Mouse (Mus musculus) layer of hippocampus, postnatal 25 days (tissue): Measurements from ENCODE around the gene Clca3a2. TPM values are rescaled to one million over a fixed set of nuclear protein-coding genes. Genes with fewer than 3 reads are reported as not detected.
A peak's percentile ranks its signal among the peaks of the same experiment; 100 is the strongest.
"Not testable (repeated sequence)": the region's sequence is repeated elsewhere in the genome, so short reads cannot be mapped to it uniquely, and the experiment has no call there.

Experiments used
- DNase-seq, 2 experiments: peaks; one replicate each; pipeline ENCODE4 v3.0.0; 2022; ENCODE audit warnings: mixed read lengths in 2 of 2, low spot score in 1 of 2; ENCODE audit errors: extremely low spot score in 1 of 2
- total RNA-seq, 2 experiments: library from RNA; stranded (reverse); gene quantifications; 2 replicates each; pipeline ENCODE4 v1.2.3; 2021

Gene Clca3a2
- total RNA-seq: not detected

DNA sequence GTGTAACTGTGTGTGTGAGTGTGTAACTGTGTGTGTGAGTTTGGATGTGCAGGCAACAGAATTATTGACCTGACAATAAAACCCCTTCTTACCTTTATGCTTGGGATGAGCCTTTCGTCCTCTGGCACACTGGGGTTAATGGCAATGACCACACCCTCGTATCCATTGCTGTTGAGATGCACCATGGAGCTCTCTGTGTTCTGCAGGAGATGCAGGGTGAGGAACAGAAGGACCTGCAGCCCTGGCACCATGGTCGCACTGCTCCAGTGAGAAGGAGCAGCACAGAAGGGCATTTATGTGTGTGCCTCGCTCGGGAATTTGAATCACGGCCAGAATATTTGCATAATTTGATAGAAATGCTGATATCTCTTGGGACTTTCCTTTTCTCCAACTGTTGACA is at the start of gene Clca3a2:
Gene Clca3a2, minus strand, starts transcription at position 276 of the 400 bp plus-strand sequence.
- DNase-seq: not testable (repeated sequence)

DNA sequence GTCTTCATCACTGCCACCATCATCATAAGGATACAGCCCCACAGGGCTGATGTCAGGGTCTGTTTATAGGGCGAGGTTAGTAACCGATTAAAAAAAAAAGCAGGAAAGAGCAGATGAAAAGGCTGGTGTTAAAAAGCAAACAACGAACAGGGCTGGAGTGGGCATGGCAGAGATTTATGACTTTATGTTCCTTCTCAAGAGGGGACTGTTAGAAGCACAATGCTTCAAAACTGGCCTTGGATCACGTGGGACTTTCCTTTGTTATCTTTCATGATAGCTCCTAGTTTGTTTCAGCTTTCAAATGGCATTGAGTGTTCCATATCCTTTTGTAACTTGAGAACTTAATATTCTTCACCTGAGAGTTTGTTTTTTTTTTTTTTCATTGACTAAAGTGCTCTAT is 30.3 kb upstream of the Clca3a2 start:
- no peak for DNase-seq

DNA sequence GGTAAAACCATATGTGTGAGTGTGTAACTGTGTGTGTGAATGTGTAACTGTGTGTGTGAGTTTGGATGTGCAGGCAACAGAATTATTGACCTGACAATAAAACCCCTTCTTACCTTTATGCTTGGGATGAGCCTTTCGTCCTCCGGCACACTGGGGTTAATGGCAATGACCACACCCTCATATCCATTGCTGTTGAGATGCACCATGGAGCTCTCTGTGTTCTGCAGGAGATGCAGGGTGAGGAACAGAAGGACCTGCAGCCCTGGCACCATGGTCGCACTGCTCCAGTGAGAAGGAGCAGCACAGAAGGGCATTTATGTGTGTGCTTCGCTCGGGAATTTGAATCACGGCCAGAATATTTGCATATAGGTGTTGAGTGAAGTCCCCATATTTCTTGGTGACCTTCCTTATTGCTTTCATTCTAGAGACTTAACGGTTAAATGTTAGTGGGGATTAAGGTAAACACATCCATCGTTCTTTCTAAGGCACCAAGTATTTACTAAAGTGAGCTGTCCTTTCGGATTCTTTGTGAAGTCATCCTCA is 29.8 kb upstream of the Clca3a2 start, which contains the start of gene Clca3b:
Gene Clca3b, minus strand, starts transcription at position 344 of the 543 bp plus-strand sequence.
- not testable (repeated sequence) for DNase-seq

DNA sequence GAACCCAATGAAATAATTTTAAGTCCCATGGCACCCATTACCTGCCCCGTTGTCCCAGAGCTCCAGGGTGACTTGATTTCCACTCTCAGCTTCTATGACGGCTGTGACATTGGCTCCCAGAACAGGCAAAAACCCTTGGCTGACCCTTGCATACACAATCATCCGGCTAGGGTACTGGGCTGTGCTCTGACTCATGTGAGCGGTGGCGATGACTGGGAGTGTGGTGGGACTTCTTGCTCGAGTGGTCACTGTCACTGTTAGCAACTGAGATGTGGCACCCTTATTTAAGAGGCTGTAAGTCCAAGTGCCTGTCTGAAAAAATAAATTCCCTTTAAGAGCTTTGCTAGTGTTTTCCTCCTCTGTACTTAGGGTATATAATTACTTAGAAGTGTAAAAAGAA is 8.0 kb upstream of the Clca3a2 start:
- DNase-seq: no peak

DNA sequence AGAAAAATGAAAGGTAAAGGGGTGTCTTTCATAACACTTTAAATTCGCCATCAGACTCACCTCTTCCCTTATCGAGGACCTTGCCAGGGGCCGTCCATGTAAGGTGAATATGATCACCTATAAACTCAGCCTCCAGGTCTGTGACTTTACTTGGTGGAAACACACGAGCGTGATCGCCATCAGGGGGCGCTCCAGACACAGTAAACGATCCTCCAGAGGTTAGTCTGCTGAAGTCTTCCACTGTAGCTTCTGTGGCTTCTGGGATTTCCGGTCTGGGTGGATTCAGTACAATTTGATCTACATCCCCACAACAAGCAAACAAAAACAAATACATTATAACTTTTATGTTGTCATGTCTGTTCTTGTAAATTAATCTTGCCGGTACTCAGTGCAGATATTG is 5.9 kb upstream of the Clca3a2 start:
- DNase-seq: peak; percentile 73 to 97

DNA sequence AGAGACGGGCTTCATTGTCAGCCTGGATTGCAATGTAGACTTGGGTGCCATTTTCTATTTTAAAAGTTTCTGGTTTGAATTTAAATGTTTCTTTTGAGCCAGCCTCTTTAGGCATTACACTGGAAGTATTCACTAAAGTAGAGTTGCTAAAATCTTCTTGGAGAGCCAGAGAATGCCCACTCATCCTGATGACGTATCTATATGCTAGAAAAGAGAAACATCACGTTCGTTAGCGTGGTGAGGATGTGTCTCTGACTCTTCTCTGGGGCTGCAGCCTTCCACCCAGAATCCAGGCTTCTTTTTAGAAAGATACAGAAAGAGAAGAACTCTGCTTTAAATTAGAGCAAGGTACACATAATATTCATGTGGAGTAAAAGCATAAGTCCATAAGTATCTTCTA is 4.0 kb upstream of the Clca3a2 start:
- no peak for DNase-seq

DNA sequence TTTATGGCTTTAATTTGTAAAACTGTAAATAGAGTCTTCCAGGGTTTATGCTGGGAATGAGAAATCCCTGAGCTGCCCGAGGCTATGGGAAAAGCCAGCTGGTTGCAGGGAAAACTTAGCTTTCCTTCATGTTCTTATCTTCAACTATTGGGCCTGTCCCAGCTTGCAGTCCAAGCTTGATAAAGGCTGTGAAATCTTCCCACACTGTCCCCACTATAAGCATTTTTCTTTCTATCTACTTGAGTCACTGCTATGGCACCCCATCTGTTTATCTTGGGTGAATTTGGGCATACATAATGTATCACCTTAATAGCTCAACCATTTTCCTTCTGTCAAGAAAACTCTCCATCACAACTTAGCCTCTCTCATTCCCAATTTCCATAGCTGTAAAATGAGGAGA is 1.3 kb upstream of the Clca3a2 start:
- DNase-seq: no peak

DNA sequence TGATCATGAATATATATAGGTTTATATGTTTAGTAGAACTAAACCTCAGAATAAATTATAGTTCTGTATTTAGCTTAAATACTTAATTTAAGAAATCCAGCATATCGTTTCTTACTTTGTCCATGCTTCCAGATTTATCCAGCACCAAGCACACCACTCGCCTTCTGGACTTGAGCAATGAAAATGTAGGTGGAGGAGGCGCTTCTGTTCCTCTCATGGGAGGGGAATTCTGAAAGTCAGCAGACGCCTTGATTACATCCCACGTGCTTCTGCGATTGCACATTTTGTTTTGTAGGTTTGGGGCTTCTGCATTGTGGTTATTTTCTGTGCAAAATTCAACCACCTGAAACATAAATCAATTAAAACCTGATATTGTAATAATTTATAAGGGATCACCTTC is 6.0 kb downstream of the Clca3a2 start:
- DNase-seq: not testable (repeated sequence)

DNA sequence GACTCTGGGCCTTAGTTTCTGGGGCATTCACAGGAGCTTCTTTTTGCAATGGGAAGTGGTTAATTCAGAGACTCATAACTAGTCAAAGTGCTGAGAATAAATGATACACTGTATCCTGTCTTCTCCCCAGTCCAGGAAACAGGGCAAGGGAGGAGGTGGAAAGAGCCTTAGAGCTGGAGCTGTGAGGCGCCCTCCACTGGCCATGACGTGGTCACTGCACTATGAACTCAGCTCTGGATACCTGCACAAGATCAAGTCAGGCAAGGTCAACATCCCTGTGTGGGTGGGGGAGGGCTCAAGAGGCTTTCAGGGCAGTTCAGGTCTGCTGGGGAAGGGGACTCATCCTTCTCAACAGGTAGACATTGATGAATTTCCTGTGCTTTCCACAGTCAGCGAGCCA is 7.5 kb downstream of the Clca3a2 start:
- DNase-seq: no peak

DNA sequence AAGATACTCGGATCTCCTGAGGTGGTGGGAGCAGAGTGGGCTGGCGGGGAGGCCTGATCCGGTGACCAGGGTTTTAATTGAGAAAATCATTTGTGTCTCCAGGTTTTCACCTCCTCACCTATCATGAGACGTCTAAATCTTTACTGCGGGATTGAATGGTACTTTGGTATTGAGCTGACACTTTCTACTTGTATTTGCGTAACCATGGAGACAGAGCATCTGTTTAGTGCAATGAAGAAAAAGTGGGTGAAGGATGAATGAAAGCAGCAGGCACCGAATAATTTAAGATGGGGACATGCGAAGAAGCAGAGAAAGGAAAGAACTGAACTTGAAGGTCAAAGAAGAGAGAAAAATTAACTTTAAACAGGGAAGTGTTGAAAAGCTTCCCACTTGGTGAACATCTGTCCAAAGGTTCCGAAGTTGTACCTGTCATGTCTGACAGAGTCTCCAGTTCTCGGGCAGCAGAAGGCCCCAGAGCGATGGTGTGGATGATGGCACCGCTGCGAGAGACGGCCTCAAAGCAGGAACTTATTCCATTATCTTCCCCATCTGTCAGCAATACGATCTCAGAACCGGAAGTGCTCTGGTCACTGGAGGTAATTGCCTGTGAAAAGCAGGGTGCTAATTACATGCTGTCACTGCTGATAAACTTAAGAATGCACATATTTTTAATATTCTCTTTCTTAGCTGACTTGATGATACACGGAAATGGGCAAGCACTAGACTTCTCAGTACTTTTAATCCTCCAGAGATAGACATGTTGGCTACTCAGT is 11.0 kb downstream of the Clca3a2 start:
- DNase-seq: not testable (repeated sequence)

DNA sequence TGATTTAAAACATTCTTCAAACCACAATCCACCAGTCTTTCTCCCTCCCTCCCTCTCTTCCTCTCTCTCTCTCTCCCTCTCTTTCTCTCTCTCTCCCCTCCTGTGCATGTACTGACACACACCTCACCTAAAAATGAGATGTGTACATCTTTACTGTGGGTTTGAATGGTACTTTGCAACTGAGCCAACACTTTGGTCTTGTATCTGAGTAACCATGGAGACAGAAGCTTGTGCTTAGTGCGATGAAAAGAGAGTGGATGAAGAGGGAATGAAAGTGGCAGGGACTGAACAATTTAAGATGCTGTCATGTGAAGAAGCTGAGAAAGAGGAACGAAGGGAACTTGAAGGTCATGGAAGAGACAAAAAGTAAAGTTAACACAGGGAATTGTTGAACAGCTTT is 12.7 kb downstream of the Clca3a2 start:
- DNase-seq: not testable (repeated sequence)

DNA sequence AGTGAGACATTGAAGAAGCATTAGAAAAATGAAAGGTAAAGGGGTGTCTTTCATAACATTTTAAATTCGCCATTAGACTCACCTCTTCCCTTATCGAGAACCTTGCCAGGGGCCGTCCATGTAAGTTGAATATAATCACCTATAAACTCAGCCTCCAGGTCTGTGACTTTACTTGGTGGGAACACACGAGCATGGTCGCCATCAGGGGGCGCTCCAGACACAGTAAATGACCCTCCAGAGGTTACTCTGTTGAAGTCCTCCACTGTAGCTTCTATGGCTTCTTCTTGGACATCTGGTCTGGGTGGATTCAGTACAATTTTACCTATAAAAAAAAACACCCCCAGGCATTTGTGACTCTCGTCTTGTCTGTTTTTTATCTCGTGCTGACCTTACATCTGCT is 17.4 kb downstream of the Clca3a2 start:
- peak in 1 of 2 experiments; percentile 43 for DNase-seq

DNA sequence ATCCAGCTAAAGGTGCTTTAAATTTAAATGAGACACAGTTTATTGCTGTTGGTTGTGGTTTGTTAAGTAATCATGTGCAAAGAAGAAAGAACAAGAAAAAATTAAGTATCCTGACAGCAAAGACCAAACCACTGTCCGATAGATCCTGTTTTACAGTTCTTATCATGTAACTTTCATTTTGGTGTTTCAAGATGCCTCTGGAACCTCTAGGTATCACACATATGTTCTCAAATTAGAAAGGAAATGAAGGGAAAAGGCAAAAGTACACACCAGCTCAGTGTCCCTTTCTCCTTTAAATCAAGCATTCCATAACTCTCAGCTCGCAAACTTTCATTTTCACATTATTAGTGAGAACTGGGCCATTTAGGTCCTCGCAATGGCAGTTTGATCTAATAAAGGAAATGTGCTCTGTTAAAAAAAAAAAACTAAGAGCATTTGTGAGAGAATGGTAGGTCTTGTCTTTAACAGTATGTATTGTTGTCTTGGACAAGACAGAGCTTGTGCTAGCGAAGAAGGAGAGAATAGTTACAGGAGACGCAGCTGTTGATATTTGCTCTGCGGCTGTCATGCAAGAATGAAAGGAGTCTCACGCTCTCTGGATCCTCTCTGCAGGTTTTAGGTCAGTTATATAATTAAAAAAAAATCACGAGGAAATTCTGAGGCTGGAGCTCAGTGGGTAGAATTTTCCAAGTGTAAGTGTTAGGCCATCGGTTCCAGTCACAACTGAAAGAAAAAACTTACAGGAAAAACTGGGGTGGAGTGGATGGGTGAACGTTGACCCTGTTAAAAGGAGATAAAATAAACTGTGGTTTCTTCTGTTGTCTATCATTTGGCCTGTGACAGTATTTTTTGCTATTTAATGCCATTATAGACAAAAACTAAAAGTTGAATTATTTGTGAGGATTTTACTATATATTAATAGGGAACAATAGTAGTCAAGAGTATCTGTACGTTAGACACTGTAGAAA is 33.8 kb downstream of the Clca3a2 start:
- no peak for DNase-seq

DNA sequence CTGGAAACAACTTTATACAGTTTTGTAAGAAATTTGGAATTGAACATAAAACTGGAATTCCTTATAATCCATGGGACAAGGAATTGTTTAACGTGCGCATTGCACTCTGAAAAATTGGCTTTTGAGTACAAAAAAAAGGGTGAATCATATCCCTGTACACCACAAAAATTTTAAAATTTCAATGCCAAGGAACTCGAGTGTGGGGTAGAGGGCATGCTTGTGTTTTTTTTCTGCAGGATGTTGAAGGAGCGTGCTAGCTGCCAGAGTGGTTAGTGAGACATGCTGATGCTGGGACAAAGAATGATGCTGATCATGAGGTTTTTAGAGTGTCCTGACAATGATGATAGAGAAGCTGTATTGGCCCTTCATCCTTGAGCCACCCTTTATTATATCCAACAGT is 54.1 kb downstream of the Clca3a2 start:
- DNase-seq: no peak

DNA sequence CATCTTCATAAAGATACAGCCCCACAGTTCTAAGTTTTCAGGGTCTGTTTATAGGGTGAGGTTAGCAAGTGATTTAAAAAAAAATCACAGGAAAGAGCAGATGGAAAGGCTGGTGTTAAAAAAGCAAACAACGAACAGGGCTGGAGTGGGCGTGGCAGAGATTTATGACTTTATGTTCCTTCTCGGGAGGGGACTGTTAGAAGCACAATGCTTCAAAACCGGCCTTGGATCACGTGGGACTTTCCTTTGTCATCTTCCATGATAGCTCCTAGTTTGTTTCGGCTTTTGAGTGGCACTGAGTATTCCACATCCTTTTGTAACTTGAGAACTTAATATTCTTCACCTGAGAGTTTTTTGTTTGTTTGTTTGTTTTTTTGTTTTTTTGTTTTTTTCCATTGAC is 57.8 kb downstream of the Clca3a2 start:
- DNase-seq: no peak

DNA sequence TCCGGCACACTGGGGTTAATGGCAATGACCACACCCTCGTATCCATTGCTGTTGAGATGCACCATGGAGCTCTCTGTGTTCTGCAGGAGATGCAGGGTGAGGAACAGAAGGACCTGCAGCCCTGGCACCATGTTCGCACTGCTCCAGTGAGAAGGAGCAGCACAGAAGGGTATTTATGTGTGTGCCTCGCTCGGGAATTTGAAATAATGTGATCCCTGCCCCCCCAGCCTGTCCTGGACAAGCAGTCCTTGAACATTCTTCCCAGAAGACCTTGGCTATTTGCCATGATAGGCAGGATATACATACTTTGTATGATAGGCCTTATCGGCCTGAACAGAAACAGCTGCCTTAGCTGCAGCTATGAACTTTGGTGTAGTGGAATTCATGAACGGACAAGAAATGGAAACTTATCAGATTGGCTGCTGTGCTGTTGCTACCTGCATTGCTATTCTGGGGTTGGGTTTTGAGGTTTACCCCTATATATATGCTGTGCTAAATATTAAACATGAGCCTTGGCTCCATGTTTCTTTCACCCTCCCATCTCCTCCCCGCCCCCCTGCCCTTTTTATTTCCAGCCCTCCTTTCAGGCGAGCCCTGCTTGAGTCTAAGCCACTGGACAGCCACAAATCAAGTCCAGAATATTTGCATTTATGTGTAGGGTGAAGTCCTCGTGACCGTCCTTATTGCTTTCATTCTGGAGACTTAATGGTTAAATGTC is 58.5 kb downstream of the Clca3a2 start, which contains the start of gene Clca3a1:
Gene Clca3a1, minus strand, starts transcription at position 386 of the 718 bp plus-strand sequence.
- no peak for DNase-seq

DNA sequence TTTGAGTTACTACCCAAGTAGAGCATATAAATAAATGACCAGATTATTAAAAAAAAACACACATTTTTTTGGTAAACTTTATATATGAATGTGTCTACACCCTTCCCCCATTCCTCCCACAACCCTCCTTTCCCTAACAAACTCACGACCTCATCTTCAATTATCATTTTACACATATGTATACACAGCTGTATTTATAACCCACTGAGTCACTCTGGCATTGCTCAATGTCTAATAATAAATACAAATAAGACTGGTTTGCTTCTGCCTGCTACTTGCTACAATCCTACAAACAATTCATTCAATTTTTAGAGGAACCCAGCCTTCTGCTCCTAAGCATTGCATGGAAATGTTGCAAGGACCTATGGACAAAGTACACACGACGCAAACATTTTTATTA is 59.6 kb downstream of the Clca3a2 start:
- DNase-seq: no peak

DNA sequence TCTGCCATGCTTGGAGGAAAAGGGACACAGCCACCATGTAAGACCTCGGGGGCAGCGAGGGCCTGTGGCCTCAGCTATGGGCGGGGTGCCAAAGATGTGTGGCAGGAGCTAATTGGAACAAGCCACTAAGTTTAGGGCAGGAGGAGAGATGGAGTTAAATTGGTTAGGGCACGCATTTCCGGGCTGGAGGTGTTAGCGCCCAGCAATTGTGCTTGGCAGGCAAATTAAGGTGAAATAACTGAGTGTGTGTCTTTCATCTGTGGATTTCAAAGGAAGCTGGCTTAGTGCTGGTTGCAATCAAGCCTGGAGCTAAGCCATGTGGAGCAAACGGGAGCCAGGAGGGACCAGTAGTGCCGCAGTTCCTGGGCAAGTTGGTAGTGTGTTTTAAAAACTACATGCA is 63.2 kb downstream of the Clca3a2 start:
- not testable (repeated sequence) for DNase-seq

DNA sequence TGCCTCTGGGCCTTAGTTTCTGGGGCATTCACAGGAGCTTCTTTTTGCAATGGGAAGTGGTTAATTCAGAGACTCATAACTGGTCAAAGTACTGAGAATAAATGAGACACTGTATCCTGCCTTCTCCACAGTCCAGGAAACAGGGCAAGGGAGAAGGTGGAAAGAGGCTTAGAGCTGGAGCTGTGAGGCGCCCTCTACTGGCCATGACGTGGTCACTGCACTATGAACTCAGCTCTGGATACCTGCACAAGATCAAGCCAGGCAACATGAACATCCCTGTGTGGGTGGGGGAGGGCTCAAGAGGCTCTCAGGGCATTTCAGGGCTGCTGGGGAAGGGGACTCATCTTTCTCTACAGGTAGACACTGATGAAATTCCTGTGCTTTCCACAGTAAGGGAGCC is 66.2 kb downstream of the Clca3a2 start:
- peak in 1 of 2 experiments; percentile 10 for DNase-seq
